In the genomic region with DNA sequence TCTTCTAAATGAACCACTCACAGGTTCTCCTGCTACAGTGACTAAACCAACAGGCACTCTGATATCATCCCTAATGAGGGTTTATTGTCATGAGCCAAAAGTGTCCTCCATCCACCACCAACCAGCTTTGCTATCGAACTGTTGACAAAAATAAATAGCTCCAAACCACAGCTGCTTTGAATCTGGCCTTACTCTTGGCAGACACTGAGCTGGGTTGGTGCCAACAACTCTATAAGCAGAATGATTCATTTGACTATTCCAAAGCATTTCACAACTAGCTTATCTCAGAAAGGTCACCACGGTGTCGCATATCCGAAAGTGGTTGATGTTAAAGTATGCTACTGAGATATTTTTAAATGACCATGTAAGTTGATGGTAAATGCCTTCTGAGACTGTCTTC, we compare ENCODE assay signal across 10 mouse cellular contexts.
A peak's percentile ranks its signal among the peaks of the same experiment; 100 is the strongest.
DNase-seq lines count a peak whose midpoint lies in the region; ATAC-seq and TF ChIP-seq lines count a peak whose summit lies in the region.
"Had no signal": no experiment of that assay in that cellular context is flagged by ENCODE, and none has a peak within 500 bp of the region (broad histone marks: within the 10 kb centered on the region; RNA-seq: fewer than 3 reads in every experiment).

No protein-coding gene starts in this region.

- no peaks in the 10 kb centered on the region for H3K4me1 ChIP-seq in hindbrain, postnatal 0 days (ENCODE audit: insufficient read depth, low read length)
- H3K4me1 ChIP-seq in hindbrain, embryonic 10.5 days (replicated peaks), result no peaks in the 10 kb centered on the region
- no peaks in the 10 kb centered on the region for H3K4me1 ChIP-seq in lung, adult 2 months (ENCODE audit: control insufficient read depth, insufficient read depth, low read length)
- no peaks in the 10 kb centered on the region for H3K4me1 ChIP-seq in thymus, adult 2 months (replicated peaks; ENCODE audit: control insufficient read depth, insufficient read depth, low read length)
- H3K4me1 ChIP-seq in forebrain, embryonic 12.5 days, result no peaks in the 10 kb centered on the region
- H3K4me1 ChIP-seq: liver, embryonic 15.5 days had no signal

- H3K9ac ChIP-seq in hindbrain, postnatal 0 days (replicated peaks; ENCODE audit: low read length), result no peak overlapping the region
- H3K9ac ChIP-seq in forebrain, embryonic 12.5 days, result no peak overlapping the region
- H3K9ac ChIP-seq: liver, embryonic 15.5 days had no signal

- H3K36me3 ChIP-seq in hindbrain, postnatal 0 days (ENCODE audit: insufficient read depth, low read length), result no peaks in the 10 kb centered on the region
- no peaks in the 10 kb centered on the region for H3K36me3 ChIP-seq in hindbrain, embryonic 10.5 days
- no peaks in the 10 kb centered on the region for H3K36me3 ChIP-seq in thymus, adult 2 months (ENCODE audit: control insufficient read depth, insufficient read depth, low read length)
- no peaks in the 10 kb centered on the region for H3K36me3 ChIP-seq in forebrain, embryonic 12.5 days (replicated peaks)
- H3K36me3 ChIP-seq: liver, embryonic 15.5 days had no signal

- no peaks in the 10 kb centered on the region for H3K27me3 ChIP-seq in hindbrain, postnatal 0 days (ENCODE audit: insufficient read depth, low read length)
- no peaks in the 10 kb centered on the region for H3K27me3 ChIP-seq in hindbrain, embryonic 10.5 days (ENCODE audit: insufficient read depth, poor library complexity, severe bottlenecking)
- H3K27me3 ChIP-seq in thymus, adult 2 months (ENCODE audit: control insufficient read depth, insufficient read depth, low read length), result no peaks in the 10 kb centered on the region
- no peaks in the 10 kb centered on the region for H3K27me3 ChIP-seq in forebrain, embryonic 12.5 days
- H3K27me3 ChIP-seq: liver, embryonic 15.5 days had no signal

- no peaks in the 10 kb centered on the region for H3K9me3 ChIP-seq in hindbrain, postnatal 0 days (ENCODE audit: low read length)
- H3K9me3 ChIP-seq in hindbrain, embryonic 10.5 days, result no peaks in the 10 kb centered on the region
- no peaks in the 10 kb centered on the region for H3K9me3 ChIP-seq in forebrain, embryonic 12.5 days
- H3K9me3 ChIP-seq: liver, embryonic 15.5 days had no signal

- no peak for TF ChIP-seq CTCF in hindbrain, postnatal 0 days (IDR thresholded peaks at IDR 0.05; ENCODE audit: low read depth)
- no peak for TF ChIP-seq CTCF in lung, adult 2 months (IDR thresholded peaks at IDR 0.05; ENCODE audit: insufficient read depth, low read length)
- TF ChIP-seq CTCF in thymus, adult 2 months (IDR thresholded peaks at IDR 0.05; ENCODE audit: borderline replicate concordance, control insufficient read depth, extremely low read depth, insufficient read depth, low read length, poor library complexity), result no peak

- H3K27ac ChIP-seq in hindbrain, postnatal 0 days, result no peak overlapping the region
- no peak overlapping the region for H3K27ac ChIP-seq in hindbrain, embryonic 10.5 days
- H3K27ac ChIP-seq in thymus, adult 2 months (ENCODE audit: control insufficient read depth, insufficient read depth, low read length), result no peak overlapping the region
- H3K27ac ChIP-seq in forebrain, embryonic 12.5 days, result no peak overlapping the region
- H3K27ac ChIP-seq: liver, embryonic 15.5 days had no signal

- no peak for TF ChIP-seq POLR2A in lung, adult 2 months (IDR thresholded peaks at IDR 0.05; ENCODE audit: borderline replicate concordance, extremely low read depth, low read depth, low read length)
- no peak for TF ChIP-seq POLR2A in thymus, adult 2 months (IDR thresholded peaks at IDR 0.05; ENCODE audit: control insufficient read depth, extremely low read depth, insufficient read depth, low read length, poor library complexity)

- H3K4me2 ChIP-seq in hindbrain, postnatal 0 days (ENCODE audit: low read depth, low read length), result no peak overlapping the region
- H3K4me2 ChIP-seq in forebrain, embryonic 12.5 days, result no peak overlapping the region
- H3K4me2 ChIP-seq: liver, embryonic 15.5 days had no signal

- WGBS in hindbrain, postnatal 0 days, result 55% methylated on average over 4 of the region's 4 CpGs
- 87% methylated on average over 4 of the region's 4 CpGs for WGBS in hindbrain, embryonic 10.5 days
- 32% methylated on average over 4 of the region's 4 CpGs for WGBS in lung, adult 2 months
- 57% methylated on average over 4 of the region's 4 CpGs for WGBS in thymus, adult 2 months
- WGBS in forebrain, embryonic 12.5 days, result 91% methylated on average over 4 of the region's 4 CpGs

- no peak for ATAC-seq in hindbrain, postnatal 0 days
- ATAC-seq in forebrain, embryonic 12.5 days (ENCODE audit: low FRiP score), result no peak
- no peak for ATAC-seq in monocyte, adult 5-6 weeks (replicated peaks; ENCODE audit: insufficient number of reproducible peaks, low FRiP score, low TSS enrichment, poor library complexity, severe bottlenecking)

- peak; percentile 44 for DNase-seq in hindbrain, postnatal 0 days (ENCODE audit: low spot score)
- DNase-seq in hindbrain, embryonic 10.5 days (ENCODE audit: low spot score), result no peak
- DNase-seq in adrenal gland, postnatal 14 days, result peak; percentile 51
- DNase-seq in heart, postnatal 4 days, result peak; percentile 86
- peak; percentile 3 for DNase-seq in lung, adult 2 months
- DNase-seq in thymus, adult 2 months, result no peak

- H3K4me3 ChIP-seq in hindbrain, postnatal 0 days (ENCODE audit: low read length), result no peak overlapping the region
- no peak overlapping the region for H3K4me3 ChIP-seq in hindbrain, embryonic 10.5 days
- H3K4me3 ChIP-seq in lung, adult 2 months (replicated peaks; ENCODE audit: extremely low read depth, low read depth, low read length), result no peak overlapping the region
- H3K4me3 ChIP-seq in thymus, adult 2 months (ENCODE audit: control insufficient read depth, insufficient read depth, low read length), result no peak overlapping the region
- no peak overlapping the region for H3K4me3 ChIP-seq in forebrain, embryonic 12.5 days (replicated peaks)
- H3K4me3 ChIP-seq: erythroblast, embryonic 14.5 days; liver, embryonic 15.5 days had no signal

Comparison
In these comparisons a context has a peak if more than half of its experiments do, and no peak if none do; other contexts are left out.
1. DNase-seq: peak in hindbrain, postnatal 0 days (single experiment), adrenal gland, postnatal 14 days (single experiment), heart, postnatal 4 days (single experiment) and lung, adult 2 months (single experiment); none in hindbrain, embryonic 10.5 days (single experiment) and thymus, adult 2 months (single experiment).